Mouse (Mus musculus): Measurements from ENCODE around the gene Lrrk1. TPM values are rescaled to one million over a fixed set of nuclear protein-coding genes. Genes with fewer than 3 reads are reported as not detected.

Gene Lrrk1
- polyA plus RNA-seq, 2 experiments = 2.3 to 3.1 TPM

GRCm38 (mm10) chr7:66405951-66406721 lies 18.0 kb upstream of the Lrrk1 start:
- 48% methylated on average over 13 of the region's 13 CpGs for WGBS (ENCODE audit: insufficient replicate concordance)
- Histone ChIP-seq H3K9me3 (ENCODE audit: control insufficient read depth, low read length) (no peaks in the 10 kb centered on the region), H3K9ac (replicated peaks) (no peak overlapping the region), H3K36me3 (replicated peaks; ENCODE audit: control insufficient read depth, insufficient read depth, low read depth) (no peaks in the 10 kb centered on the region), H3K4me1 (replicated peaks; ENCODE audit: control insufficient read depth in 2 of 2, insufficient read depth in 2 of 2, low read length in 1 of 2) (peaks cover 0 to 5% of the 10 kb centered on the region in 2 experiments; a peak in 2 of 4 replicates), H3K4me3 (ENCODE audit: insufficient read depth in 1 of 2, low read depth in 2 of 2, low read length in 2 of 2) (no peak overlapping the region), H3K4me2 (ENCODE audit: low read depth) (no peak overlapping the region), H3K27ac (no peak overlapping the region), H3K27me3 (ENCODE audit: control insufficient read depth, insufficient read depth, low read length) (no peaks in the 10 kb centered on the region)
- DNase-seq (ENCODE audit: low read depth in 3 of 3, low spot score in 3 of 3) (no peak), ATAC-seq (ENCODE audit: insufficient read depth) (no peak)
- TF ChIP-seq EP300 (IDR thresholded peaks at IDR 0.05; ENCODE audit: low read depth) (no peak), CTCF (IDR thresholded peaks at IDR 0.05; ENCODE audit: low read depth) (no peak)

- Histone ChIP-seq H3K4me2 (ENCODE audit: low read depth) (no peak overlapping the region), H3K27ac (no peak overlapping the region), H3K27me3 (ENCODE audit: control insufficient read depth, insufficient read depth, low read length) (no peaks in the 10 kb centered on the region), H3K9ac (replicated peaks) (no peak overlapping the region), H3K4me1 (replicated peaks; ENCODE audit: control insufficient read depth in 2 of 2, insufficient read depth in 2 of 2, low read length in 1 of 2) (peaks cover 0 to 5% of the 10 kb centered on the region in 2 experiments; a peak in 2 of 4 replicates), H3K4me3 (ENCODE audit: insufficient read depth in 1 of 2, low read depth in 2 of 2, low read length in 2 of 2) (no peak overlapping the region), H3K9me3 (ENCODE audit: control insufficient read depth, low read length) (no peaks in the 10 kb centered on the region), H3K36me3 (replicated peaks; ENCODE audit: control insufficient read depth, insufficient read depth, low read depth) (no peaks in the 10 kb centered on the region)
- WGBS (ENCODE audit: insufficient replicate concordance) = 40% methylated on average over 11 of the region's 11 CpGs
- DNase-seq (ENCODE audit: low read depth in 3 of 3, low spot score in 3 of 3) (no peak), ATAC-seq (ENCODE audit: insufficient read depth) (no peak)
- TF ChIP-seq EP300 (IDR thresholded peaks at IDR 0.05; ENCODE audit: low read depth) (no peak), CTCF (IDR thresholded peaks at IDR 0.05; ENCODE audit: low read depth) (no peak)
These were observed 17.4 kb upstream of the Lrrk1 start for GRCm38 (mm10) chr7:66405541-66405940.

GRCm38 (mm10) chr7:66404802-66405201 lies 16.7 kb upstream of the Lrrk1 start:
- TF ChIP-seq CTCF (IDR thresholded peaks at IDR 0.05; ENCODE audit: low read depth) = no peak
- no peak for TF ChIP-seq EP300 (IDR thresholded peaks at IDR 0.05; ENCODE audit: low read depth)
- Histone ChIP-seq H3K27me3 (ENCODE audit: control insufficient read depth, insufficient read depth, low read length) (no peaks in the 10 kb centered on the region), H3K4me3 (ENCODE audit: insufficient read depth in 1 of 2, low read depth in 2 of 2, low read length in 2 of 2) (no peak overlapping the region), H3K4me2 (ENCODE audit: low read depth) (no peak overlapping the region), H3K9me3 (ENCODE audit: control insufficient read depth, low read length) (no peaks in the 10 kb centered on the region), H3K36me3 (replicated peaks; ENCODE audit: control insufficient read depth, insufficient read depth, low read depth) (no peaks in the 10 kb centered on the region), H3K9ac (replicated peaks) (no peak overlapping the region), H3K27ac (no peak overlapping the region), H3K4me1 (replicated peaks; ENCODE audit: control insufficient read depth in 2 of 2, insufficient read depth in 2 of 2, low read length in 1 of 2) (peaks cover 0 to 5% of the 10 kb centered on the region in 2 experiments; a peak in 2 of 4 replicates)
- WGBS (ENCODE audit: insufficient replicate concordance) = 35% methylated on average over 4 of the region's 4 CpGs
- no peak for DNase-seq (ENCODE audit: low read depth in 3 of 3, low spot score in 3 of 3)
- ATAC-seq (ENCODE audit: insufficient read depth) = no peak

- H3K27ac ChIP-seq = no peak overlapping the region
- TF ChIP-seq EP300 (IDR thresholded peaks at IDR 0.05; ENCODE audit: low read depth) = no peak
- no peak for TF ChIP-seq CTCF (IDR thresholded peaks at IDR 0.05; ENCODE audit: low read depth)
- DNase-seq (ENCODE audit: low read depth in 3 of 3, low spot score in 3 of 3) = no peak
- ATAC-seq (ENCODE audit: insufficient read depth) = no peak
- H3K9me3 ChIP-seq (ENCODE audit: control insufficient read depth, low read length) = no peaks in the 10 kb centered on the region
- peaks cover 0 to 5% of the 10 kb centered on the region in 2 experiments; a peak in 2 of 4 replicates for H3K4me1 ChIP-seq (replicated peaks; ENCODE audit: control insufficient read depth in 2 of 2, insufficient read depth in 2 of 2, low read length in 1 of 2)
- no peak overlapping the region for H3K9ac ChIP-seq (replicated peaks)
- no peak overlapping the region for H3K4me3 ChIP-seq (ENCODE audit: insufficient read depth in 1 of 2, low read depth in 2 of 2, low read length in 2 of 2)
- no peaks in the 10 kb centered on the region for H3K36me3 ChIP-seq (replicated peaks; ENCODE audit: control insufficient read depth, insufficient read depth, low read depth)
- no peaks in the 10 kb centered on the region for H3K27me3 ChIP-seq (ENCODE audit: control insufficient read depth, insufficient read depth, low read length)
- whole genome bisulfite sequencing (ENCODE audit: insufficient replicate concordance) = 32% methylated on average over 10 of the region's 10 CpGs
- H3K4me2 ChIP-seq (ENCODE audit: low read depth) = no peak overlapping the region
These were observed 16.0 kb upstream of the Lrrk1 start for GRCm38 (mm10) chr7:66404141-66404540.

- WGBS (ENCODE audit: insufficient replicate concordance) = 69% methylated on average over 5 of the region's 5 CpGs
- ATAC-seq (ENCODE audit: insufficient read depth) = no peak
- no peak overlapping the region for H3K9ac ChIP-seq (replicated peaks)
- no peak overlapping the region for H3K4me3 ChIP-seq (ENCODE audit: insufficient read depth in 1 of 2, low read depth in 2 of 2, low read length in 2 of 2)
- H3K27ac ChIP-seq = no peak overlapping the region
- no peaks in the 10 kb centered on the region for H3K36me3 ChIP-seq (replicated peaks; ENCODE audit: control insufficient read depth, insufficient read depth, low read depth)
- DNase-seq (ENCODE audit: low read depth in 3 of 3, low spot score in 3 of 3) = no peak
- TF ChIP-seq EP300 (IDR thresholded peaks at IDR 0.05; ENCODE audit: low read depth) = no peak
- no peak for TF ChIP-seq CTCF (IDR thresholded peaks at IDR 0.05; ENCODE audit: low read depth)
- no peaks in the 10 kb centered on the region for H3K9me3 ChIP-seq (ENCODE audit: control insufficient read depth, low read length)
- no peak overlapping the region for H3K4me2 ChIP-seq (ENCODE audit: low read depth)
- no peaks in the 10 kb centered on the region for H3K27me3 ChIP-seq (ENCODE audit: control insufficient read depth, insufficient read depth, low read length)
- H3K4me1 ChIP-seq (replicated peaks; ENCODE audit: control insufficient read depth in 2 of 2, insufficient read depth in 2 of 2, low read length in 1 of 2) = peaks cover 0 to 5% of the 10 kb centered on the region in 2 experiments; a peak in 2 of 4 replicates
These were observed 14.7 kb upstream of the Lrrk1 start for GRCm38 (mm10) chr7:66402876-66403275.

Data from liver, embryonic 14.5 days (tissue).